Mouse (Mus musculus) 416B (cell line): ENCODE data around the gene Olfr1163.
"Not testable (repeated sequence)": the region's sequence is repeated elsewhere in the genome, so short reads cannot be mapped to it uniquely, and the experiment has no call there.

Experiments used
- DNase-seq: peaks from one replicate; pipeline ENCODE4 v3.0.0; 2011; ENCODE audit warnings: low read depth

Gene Olfr1163

DNA sequence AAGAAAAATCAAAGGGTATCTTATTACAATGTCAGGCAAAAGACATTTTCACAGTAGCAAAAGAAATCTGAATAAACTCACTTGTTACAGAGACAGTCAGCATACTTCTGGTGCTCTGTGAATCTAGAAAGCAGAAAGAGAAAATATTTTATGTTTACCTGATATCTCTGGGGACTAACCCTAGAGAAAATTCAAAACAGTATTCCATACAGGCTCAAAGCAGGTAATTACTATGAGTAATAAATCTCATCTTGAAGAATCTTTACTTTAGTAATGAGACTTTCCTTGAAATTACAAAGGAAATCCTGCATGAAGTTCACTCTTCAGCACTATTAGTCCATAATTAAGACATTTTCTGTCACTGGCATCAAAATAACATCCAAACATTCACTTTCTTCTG lies at the start of gene Olfr1163:
TSS of gene Olfr1163 (minus strand) at position 101 of the 400 bp plus-strand sequence.
- no peak for DNase-seq

DNA sequence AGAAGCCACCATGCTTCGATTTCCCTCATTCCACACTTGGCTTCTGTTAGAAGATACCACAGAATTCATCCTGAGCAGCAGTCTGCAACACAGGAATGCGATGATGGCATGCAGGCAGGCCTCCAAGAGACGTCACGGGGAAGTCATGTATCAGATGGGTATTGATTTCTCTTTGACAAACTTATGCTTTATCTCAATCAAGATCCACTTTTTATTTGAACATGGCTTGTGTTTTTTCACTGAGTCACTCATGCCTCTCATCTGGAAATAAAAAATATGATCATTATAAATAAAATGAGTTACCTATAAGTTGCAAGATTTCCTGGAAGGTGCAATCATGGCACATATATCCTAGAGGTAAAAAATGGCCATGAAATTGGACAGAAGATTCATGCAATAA lies 22.2 kb upstream of the Olfr1163 start, which contains the start of gene Olfr1164:
TSS of gene Olfr1164 (minus strand) at position 101 of the 400 bp plus-strand sequence.
- DNase-seq, result no peak

DNA sequence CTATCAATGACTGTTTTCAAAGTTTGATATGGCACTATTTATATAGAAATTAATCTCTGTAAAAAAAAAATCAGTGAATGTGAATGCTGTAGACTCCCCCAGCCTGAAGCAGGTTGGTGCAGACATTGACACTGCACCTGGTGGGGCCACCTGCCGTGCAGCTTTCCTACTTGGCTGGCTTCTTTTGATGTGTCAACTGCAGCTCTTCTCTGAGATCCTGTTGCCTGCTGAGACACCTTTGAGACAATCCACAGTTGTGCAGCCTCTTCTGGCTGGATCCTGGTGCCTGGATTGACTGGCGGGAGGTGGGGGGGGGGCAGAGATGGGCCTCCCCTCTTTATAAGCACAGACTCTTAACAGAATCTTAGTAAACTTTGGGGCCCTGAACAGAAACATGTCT lies 8.0 kb downstream of the Olfr1163 start:
- no peak for DNase-seq

DNA sequence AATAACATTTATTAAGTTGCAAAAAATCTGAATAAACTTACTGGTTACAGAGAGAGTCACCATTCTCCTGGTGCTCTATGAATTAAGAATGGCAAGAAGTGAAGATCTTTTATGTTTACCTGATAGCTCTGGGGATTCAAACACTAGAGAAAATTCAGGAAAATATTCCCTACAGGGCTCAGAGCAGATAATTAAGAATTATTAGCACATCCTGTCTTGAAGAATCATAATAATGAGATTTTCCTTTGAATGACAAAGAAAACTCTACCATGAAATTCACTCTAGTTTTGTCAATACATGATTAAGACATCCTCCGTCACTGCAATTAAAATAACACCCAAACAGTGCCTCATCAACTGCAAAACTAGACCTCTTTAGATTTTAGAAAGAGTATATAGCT lies 20.6 kb downstream of the Olfr1163 start, which contains the start of gene Olfr1162:
TSS of gene Olfr1162 (minus strand) at position 101 of the 400 bp plus-strand sequence.
- DNase-seq, result no peak

DNA sequence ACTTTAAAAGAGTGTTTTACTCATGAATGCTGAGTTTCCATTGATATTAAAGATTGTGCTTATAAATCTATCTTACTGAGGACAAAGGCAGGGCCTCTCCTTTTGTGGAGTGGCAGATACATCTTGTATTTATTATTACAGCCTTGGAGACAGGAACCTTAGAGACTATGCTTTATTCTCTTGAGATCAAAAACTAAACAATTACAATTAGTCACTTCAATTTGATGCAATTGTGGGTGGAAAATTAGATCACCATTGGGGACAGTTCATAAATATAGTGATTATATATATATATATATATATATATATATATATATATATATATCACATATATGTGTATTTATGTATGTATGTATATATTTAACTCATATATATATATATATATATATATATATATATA lies 34.0 kb downstream of the Olfr1163 start, which contains the start of gene Olfr73:
TSS of gene Olfr73 (minus strand) at position 101 of the 400 bp plus-strand sequence.
- DNase-seq, result no peak

DNA sequence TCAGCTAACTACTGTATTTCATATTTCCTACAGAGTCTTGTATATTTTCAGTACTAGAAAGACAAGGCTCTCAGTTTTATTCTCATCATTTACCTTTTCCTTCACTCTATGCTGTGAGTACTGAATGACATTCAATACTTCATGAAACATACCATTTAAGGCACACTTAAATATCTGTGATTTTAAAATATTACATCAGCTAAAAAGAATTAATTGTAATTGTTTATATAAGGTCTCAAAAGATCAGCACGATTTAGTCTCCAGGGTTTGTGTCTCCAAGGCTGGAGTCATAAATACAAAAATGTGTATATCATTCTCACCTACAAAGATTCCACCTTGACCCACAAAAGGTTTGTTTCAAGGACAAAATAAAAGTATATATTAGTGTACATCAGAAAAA lies 49.2 kb downstream of the Olfr1163 start, which contains the start of gene Olfr1161:
TSS of gene Olfr1161 (plus strand) at position 301 of the 400 bp plus-strand sequence.
- not testable (repeated sequence) for DNase-seq
